Mouse (Mus musculus) midbrain, postnatal 0 days (tissue): Measurements from ENCODE around the gene Gm525. TPM values are rescaled to one million over a fixed set of nuclear protein-coding genes. Genes with fewer than 3 reads are reported as not detected.

Source experiments
- ATAC-seq: fragments of 200-750 bp; cut with Nextera tagmentation; 2 replicates; pipeline ENCODE4 v1.8.0; 2017; ENCODE audit warnings: moderate number of reproducible peaks, mild to moderate bottlenecking, moderate TSS enrichment, moderate library complexity; ENCODE audit not compliant: low FRiP score
- DNase-seq: peaks from one replicate; pipeline ENCODE4 v3.0.0-alpha.2; 2015; ENCODE audit warnings: low spot score
- H3K27ac ChIP-seq: fragments of 300-500 bp; sonication (generic); 2 replicates; pipeline ENCODE4 v1.5.1; 2014; ENCODE audit warnings: low read depth, mild to moderate bottlenecking, low read length, mixed read lengths
- H3K27me3 ChIP-seq: fragments of 300-500 bp; sonication (generic); 2 replicates; pipeline ENCODE4 v1.6.1; 2014; ENCODE audit warnings: low read length, control low read depth, mixed read lengths; ENCODE audit not compliant: insufficient read depth
- H3K36me3 ChIP-seq: fragments of 300-500 bp; sonication (generic); 2 replicates; pipeline ENCODE4 v1.6.1; 2014; ENCODE audit warnings: low read length, control low read depth, mixed read lengths; ENCODE audit not compliant: insufficient read depth
- H3K4me1 ChIP-seq: fragments of 300-500 bp; sonication (generic); 2 replicates; pipeline ENCODE4 v1.6.1; 2014; ENCODE audit warnings: mild to moderate bottlenecking, control low read depth, antibody characterized with exemption, low read length, mixed read lengths; ENCODE audit not compliant: insufficient read depth
- H3K4me2 ChIP-seq: fragments of 300-500 bp; sonication (generic); 2 replicates; pipeline ENCODE4 v1.6.1; 2014; ENCODE audit warnings: low read depth, mild to moderate bottlenecking, low read length, mixed read lengths; ENCODE audit not compliant: poor library complexity, severe bottlenecking
- H3K4me3 ChIP-seq: fragments of 300-500 bp; sonication (generic); 2 replicates; pipeline ENCODE4 v1.5.1; 2014; ENCODE audit warnings: low read depth, mild to moderate bottlenecking, low read length, moderate library complexity
- H3K9ac ChIP-seq: fragments of 300-500 bp; sonication (generic); replicated peaks from 2 replicates; pipeline ENCODE4 v1.6.1; 2014; ENCODE audit warnings: mild to moderate bottlenecking, low read length, moderate library complexity, mixed read lengths; ENCODE audit not compliant: poor library complexity, severe bottlenecking
- H3K9me3 ChIP-seq: fragments of 300-500 bp; sonication (generic); 2 replicates; pipeline ENCODE4 v1.6.1; 2016; ENCODE audit warnings: low read length, control low read depth
- CTCF ChIP-seq: IDR thresholded peaks from 2 replicates; pipeline ENCODE4 v1.5.1; 2016; ENCODE audit warnings: antibody characterized with exemption, mild to moderate bottlenecking
- WGBS: fragments of 180-500 bp; shearing (Covaris S2); extraction: QIAGEN DNeasy Blood & Tissue Kit; methylation state at CpG from one replicate; pipeline ENCODE4 v1.1.7; 2014; 5-methylcytosine and 5-hydroxymethylcytosine counted together
- polyA plus RNA-seq: library from polyadenylated mRNA; unstranded; fragments of >200 nt; fragmentation: Nextera tagmentation; extraction: Ambion mirVana; gene quantifications from 2 replicates; pipeline ENCODE4 v1.2.1, GENCODE M21; 2015
- total RNA-seq: library from RNA; depleted of rRNA; stranded (reverse); fragments of >200 nt; gene quantifications from 2 replicates; pipeline ENCODE4 v1.2.3, GENCODE M21; 2014

Gene Gm525
- total and polyA plus RNA-seq, 2 experiments from 2014 or later, result 0.60 TPM; not detected in 1

GRCm38 (mm10) chr11:89059919-89060422 lies 13.7 kb upstream of the Gm525 start:
- Histone ChIP-seq H3K4me3 (peak overlapping the region; percentile 93), H3K4me2 (peak overlapping the region; percentile 88), H3K27me3 (no peaks in the 10 kb centered on the region), H3K36me3 (no peaks in the 10 kb centered on the region), H3K9ac (peak overlapping the region; percentile 97), H3K4me1 (peaks cover 27% of the 10 kb centered on the region), H3K9me3 (no peaks in the 10 kb centered on the region), H3K27ac (peak overlapping the region; percentile 88)
- WGBS, result under 1% methylated on average over 33 of the region's 33 CpGs
- peak; percentile 11; the same call in 1 of the 2 replicates for TF ChIP-seq CTCF
- peak; percentile 26 for DNase-seq
- ATAC-seq, result peak; percentile 52; the same call in 1 of the 2 replicates

DNA sequence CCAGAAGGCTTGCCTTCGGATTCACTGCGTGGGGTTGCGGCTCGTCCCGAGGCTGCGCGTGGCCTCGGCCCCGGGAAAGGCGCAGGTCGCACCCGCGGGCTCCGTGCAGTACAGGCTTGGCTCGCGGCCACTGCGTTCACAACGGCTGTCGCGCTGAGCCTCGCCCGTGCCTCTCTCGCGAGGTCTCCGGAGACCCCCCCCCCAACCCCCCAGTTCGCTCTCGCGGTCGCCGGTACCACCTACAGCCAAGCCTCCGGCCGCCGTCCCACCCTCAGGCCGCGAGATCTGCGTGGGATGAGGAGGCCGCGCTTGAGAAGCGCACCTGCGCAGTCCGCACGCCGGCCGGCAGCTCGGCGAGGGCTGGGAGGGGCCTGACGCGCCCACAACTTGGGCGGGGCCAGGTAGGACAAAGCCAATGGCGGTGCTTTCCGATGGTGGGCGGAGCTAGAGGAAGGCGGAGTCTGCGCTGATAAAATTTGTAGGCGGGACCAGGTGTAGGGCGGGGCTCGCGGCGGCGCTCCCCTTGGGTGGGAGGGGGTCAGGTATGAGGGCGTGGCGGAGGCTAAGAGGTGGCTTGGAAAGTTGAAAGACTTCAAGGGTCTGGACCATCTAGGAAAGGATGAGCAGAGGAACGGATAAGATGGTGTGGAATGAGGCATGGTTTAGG lies 13.1 kb upstream of the Gm525 start:
- peak; percentile 94 for ATAC-seq
- peak overlapping the region; percentile 93 for H3K4me3 ChIP-seq
- WGBS, result 1% methylated on average over 63 of the region's 63 CpGs

GRCm38 (mm10) chr11:89061362-89061761 lies 12.3 kb upstream of the Gm525 start:
- Histone ChIP-seq H3K9me3 (no peaks in the 10 kb centered on the region), H3K36me3 (no peaks in the 10 kb centered on the region), H3K4me1 (peaks cover 23% of the 10 kb centered on the region), H3K4me2 (no peak overlapping the region), H3K9ac (no peak overlapping the region), H3K27me3 (no peaks in the 10 kb centered on the region), H3K27ac (no peak overlapping the region), H3K4me3 (no peak overlapping the region)
- 80% methylated on average over 7 of the region's 7 CpGs for WGBS
- ATAC-seq (no peak), DNase-seq (no peak)
- TF ChIP-seq CTCF, result no peak

More for the DNA sequence above, 13.1 kb upstream of the Gm525 start:
- Histone ChIP-seq H3K27ac (peak overlapping the region; percentile 88), H3K9ac (peak overlapping the region; percentile 97), H3K4me1 (peaks cover 27% of the 10 kb centered on the region), H3K27me3 (no peaks in the 10 kb centered on the region), H3K36me3 (no peaks in the 10 kb centered on the region), H3K9me3 (no peaks in the 10 kb centered on the region), H3K4me2 (peak overlapping the region; percentile 88)
- peak; percentile 93 for DNase-seq
- TF ChIP-seq CTCF, result no peak

DNA sequence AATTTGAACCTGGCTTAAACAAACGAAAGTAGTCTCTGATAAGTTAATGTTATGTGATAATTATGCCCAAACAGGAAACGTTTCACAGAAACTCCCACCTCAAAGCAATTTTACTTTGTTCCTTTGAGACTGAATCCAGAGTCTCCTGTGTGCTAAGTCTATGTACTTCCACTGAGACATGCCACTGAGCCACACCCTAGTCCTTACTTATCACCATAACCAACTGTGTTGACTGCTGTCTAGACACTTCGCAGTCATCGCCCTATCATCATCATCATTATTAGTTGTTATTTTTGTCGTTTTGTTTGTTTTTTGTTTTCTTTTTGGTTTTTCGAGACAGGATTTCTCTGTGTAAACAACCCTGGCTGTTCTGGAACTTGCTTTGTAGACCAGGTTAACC lies 9.3 kb upstream of the Gm525 start:
- no peaks in the 10 kb centered on the region for H3K36me3 ChIP-seq
- H3K4me3 ChIP-seq, result no peak overlapping the region
- H3K9ac ChIP-seq, result no peak overlapping the region
- ATAC-seq, result no peak
- no peaks in the 10 kb centered on the region for H3K27me3 ChIP-seq
- H3K4me2 ChIP-seq, result no peak overlapping the region
- peaks cover 2% of the 10 kb centered on the region; the same call in 1 of the 2 replicates for H3K4me1 ChIP-seq
- WGBS, result 85% methylated on average over 6 of the region's 6 CpGs
- no peak for DNase-seq
- H3K9me3 ChIP-seq, result no peaks in the 10 kb centered on the region
- TF ChIP-seq CTCF, result no peak
- no peak overlapping the region for H3K27ac ChIP-seq

- Histone ChIP-seq H3K4me3 (no peak overlapping the region), H3K4me1 (no peaks in the 10 kb centered on the region), H3K27me3 (no peaks in the 10 kb centered on the region), H3K9me3 (no peaks in the 10 kb centered on the region), H3K27ac (no peak overlapping the region), H3K9ac (no peak overlapping the region), H3K4me2 (no peak overlapping the region), H3K36me3 (no peaks in the 10 kb centered on the region)
- ATAC-seq (no peak), DNase-seq (no peak)
- over 99% methylated on average over 3 of the region's 3 CpGs for WGBS
- TF ChIP-seq CTCF, result peak; percentile 48
Measured at GRCm38 (mm10) chr11:89065297-89065696, 8.3 kb upstream of the Gm525 start.

- H3K27ac ChIP-seq, result no peak overlapping the region
- no peak for DNase-seq
- no peak overlapping the region for H3K4me2 ChIP-seq
- no peaks in the 10 kb centered on the region for H3K9me3 ChIP-seq
- H3K4me3 ChIP-seq, result no peak overlapping the region
- no peak for TF ChIP-seq CTCF
- no peaks in the 10 kb centered on the region for H3K4me1 ChIP-seq
- no peak overlapping the region for H3K9ac ChIP-seq
- no peaks in the 10 kb centered on the region for H3K36me3 ChIP-seq
- no peaks in the 10 kb centered on the region for H3K27me3 ChIP-seq
- WGBS, result 82% methylated on average over 6 of the region's 6 CpGs
- ATAC-seq, result no peak
Measured at GRCm38 (mm10) chr11:89066126-89066525, 7.5 kb upstream of the Gm525 start.
